Mouse (Mus musculus): ENCODE measurements around the gene Tnfrsf13c.

GRCm38 (mm10) chr15:82268783-82269182 lies 44.6 kb upstream of the Tnfrsf13c start:
- no peak for TF ChIP-seq CTCF (IDR thresholded peaks at IDR 0.05; ENCODE audit: low read depth)
- no peak for TF ChIP-seq EP300 (IDR thresholded peaks at IDR 0.05; ENCODE audit: low read depth)
